Mouse (Mus musculus) left cerebral cortex, adult 18-20 months (tissue): Measurements from ENCODE around the gene Cpne1. TPM values are rescaled to one million over a fixed set of nuclear protein-coding genes. Genes with fewer than 3 reads are reported as not detected.
A peak's percentile ranks its signal among the peaks of the same experiment; 100 is the strongest.
"Not testable (repeated sequence)": the region's sequence is repeated elsewhere in the genome, so short reads cannot be mapped to it uniquely, and the experiment has no call there.

Experiments used
- DNase-seq, 2 experiments: peaks; one replicate each; pipeline ENCODE4 v3.0.0; 2021 to 2022; ENCODE audit warnings: low spot score in 2 of 2, mixed read lengths in 1 of 2
- long read RNA-seq, 2 experiments: library from polyadenylated mRNA; stranded (forward); transcript quantifications; one replicate each; pipeline ENCODE4 v2.0.0; 2021
- total RNA-seq, 2 experiments: library from RNA; stranded (reverse); gene quantifications; 2 replicates each; pipeline ENCODE4 v1.2.3; 2021

Gene Cpne1
- 10 to 100 TPM; 23.4 to 25.3 TPM for total RNA-seq
- long read RNA-seq, experiment 1, transcript Cpne1-202 (16 exons, 3,441 nt) = major isoform, 5 of 19 reads
- long read RNA-seq, experiment 1, partial matches to known transcripts = 2 of 19 reads
- long read RNA-seq, experiment 1, other reads (novel, unspliced or antisense) = 9 of 19 reads
- long read RNA-seq, experiment 2, transcript Cpne1-202 (16 exons, 3,441 nt) = major isoform, 8 of 18 reads
- long read RNA-seq, experiment 2, partial matches to known transcripts = 3 of 18 reads
- long read RNA-seq, experiment 2, other reads (novel, unspliced or antisense) = 5 of 18 reads

- peak; percentile 92 for DNase-seq
These were observed at the start of gene Cpne1, which contains the start of gene Rbm12 for GRCm38 (mm10) chr2:156111358-156112079. Gene Cpne1, minus strand, starts transcription at chr2:156111965. Gene Rbm12, minus strand, starts transcription at chr2:156111978.

GRCm38 (mm10) chr2:156151538-156151937 is 39.8 kb upstream of the Cpne1 start:
- no peak for DNase-seq

GRCm38 (mm10) chr2:156147316-156147915 is 35.7 kb upstream of the Cpne1 start:
- no peak for DNase-seq

- no peak for DNase-seq
These were observed 34.7 kb upstream of the Cpne1 start for GRCm38 (mm10) chr2:156146272-156146989.

GRCm38 (mm10) chr2:156145486-156146130 is 33.8 kb upstream of the Cpne1 start:
- DNase-seq = no peak

GRCm38 (mm10) chr2:156143953-156144724 is 32.4 kb upstream of the Cpne1 start, which contains the start of the genes Romo1 and Nfs1:
Gene Romo1, plus strand, starts transcription at chr2:156144039.
Gene Nfs1, minus strand, starts transcription at chr2:156144186.
- peak; percentile 94 to 95 for DNase-seq

GRCm38 (mm10) chr2:156143367-156143766 is 31.6 kb upstream of the Cpne1 start:
- DNase-seq = peak in 1 of 2 experiments; percentile 8

GRCm38 (mm10) chr2:156142820-156143219 is 31.1 kb upstream of the Cpne1 start:
- DNase-seq = no peak

GRCm38 (mm10) chr2:156135695-156136094 is 23.9 kb upstream of the Cpne1 start:
- DNase-seq = no peak

- no peak for DNase-seq
These were observed 22.4 kb upstream of the Cpne1 start for GRCm38 (mm10) chr2:156134161-156134560.

- DNase-seq = no peak
These were observed 15.2 kb upstream of the Cpne1 start, which contains the start of gene Gm28036 for GRCm38 (mm10) chr2:156126992-156127391. Gene Gm28036, minus strand, starts transcription at chr2:156127092.

GRCm38 (mm10) chr2:156123731-156124130 is 12.0 kb upstream of the Cpne1 start:
- DNase-seq = no peak

GRCm38 (mm10) chr2:156119566-156119965 is 7.8 kb upstream of the Cpne1 start:
- no peak for DNase-seq

- not testable (repeated sequence) for DNase-seq
These were observed 287 bp upstream of the Cpne1 start for GRCm38 (mm10) chr2:156112080-156112423.

- peak in 1 of 2 experiments; percentile 9 for DNase-seq
These were observed 973 bp downstream of the Cpne1 start for GRCm38 (mm10) chr2:156110627-156111357.

- no peak for DNase-seq
These were observed 19.8 kb downstream of the Cpne1 start for GRCm38 (mm10) chr2:156091926-156092325.

GRCm38 (mm10) chr2:156089799-156090198 is 22.0 kb downstream of the Cpne1 start:
- no peak for DNase-seq

GRCm38 (mm10) chr2:156087391-156088110 is 24.2 kb downstream of the Cpne1 start:
- no peak for DNase-seq

- DNase-seq = no peak
These were observed 27.2 kb downstream of the Cpne1 start for GRCm38 (mm10) chr2:156084541-156084940.
